Mouse (Mus musculus): ENCODE data around the gene Dpm2. TPM values are rescaled to one million over a fixed set of nuclear protein-coding genes. Genes with fewer than 3 reads are reported as not detected.

Gene Dpm2
- total RNA-seq, 2 experiments from 2014 or later = 35.3 to 82.8 TPM

GRCm38 (mm10) chr2:32608778-32609435 is 38.2 kb downstream of the Dpm2 start:
- peak; percentile 30 for ATAC-seq (ENCODE audit: poor library complexity, severe bottlenecking)

- no peak for ATAC-seq (ENCODE audit: poor library complexity, severe bottlenecking)
Measured at GRCm38 (mm10) chr2:32610610-32611229, 40.1 kb downstream of the Dpm2 start.

- ATAC-seq (ENCODE audit: poor library complexity, severe bottlenecking) = no peak
Measured at GRCm38 (mm10) chr2:32612274-32612673, 41.6 kb downstream of the Dpm2 start.

GRCm38 (mm10) chr2:32617109-32617508 is 46.5 kb downstream of the Dpm2 start:
- no peak for ATAC-seq (ENCODE audit: poor library complexity, severe bottlenecking)

- no peak for ATAC-seq (ENCODE audit: poor library complexity, severe bottlenecking)
Measured at GRCm38 (mm10) chr2:32617601-32618000, 46.9 kb downstream of the Dpm2 start.

- ATAC-seq (ENCODE audit: poor library complexity, severe bottlenecking) = no peak
Measured at GRCm38 (mm10) chr2:32618051-32618450, 47.4 kb downstream of the Dpm2 start.

- no peak for ATAC-seq (ENCODE audit: poor library complexity, severe bottlenecking)
Measured at GRCm38 (mm10) chr2:32620682-32621516, 50.2 kb downstream of the Dpm2 start.

GRCm38 (mm10) chr2:32621517-32621859 is 50.8 kb downstream of the Dpm2 start, which contains the start of gene Ak1:
Ak1 (plus strand) TSS chr2:32621758.
- no peak for ATAC-seq (ENCODE audit: poor library complexity, severe bottlenecking)

Other genes starting within 250 kb of the Dpm2 start
- 56.3 and 67.0 TPM in 2 replicates for gene Ciz1, start 218.5 kb upstream of the Dpm2 start, total RNA-seq (2015)
- gene Ciz1, start 218.5 kb upstream of the Dpm2 start, total RNA-seq (2017) = 66.2 and 81.0 TPM in 2 replicates
- gene Dnm1, start 217.5 kb upstream of the Dpm2 start, total RNA-seq (2015) = 0.47 TPM in 1 of 2 replicates, not detected in the other
- not detected in 2 replicates for gene Dnm1, start 217.5 kb upstream of the Dpm2 start, total RNA-seq (2017)
- gene 1110008P14Rik, start 188.9 kb upstream of the Dpm2 start, total RNA-seq (2015) = 30.4 and 38.4 TPM in 2 replicates
- gene 1110008P14Rik, start 188.9 kb upstream of the Dpm2 start, total RNA-seq (2017) = 29.1 and 32.3 TPM in 2 replicates
- gene Lcn2, start 182.6 kb upstream of the Dpm2 start, total RNA-seq (2015) = 3,591 and 4,679 TPM in 2 replicates
- gene Lcn2, start 182.6 kb upstream of the Dpm2 start, total RNA-seq (2017) = 682 and 1,100 TPM in 2 replicates
- gene Ptges2, start 175.0 kb upstream of the Dpm2 start, total RNA-seq (2015) = 5.0 and 6.7 TPM in 2 replicates
- gene Ptges2, start 175.0 kb upstream of the Dpm2 start, total RNA-seq (2017) = 7.2 and 8.8 TPM in 2 replicates
- gene Naif1, start 120.4 kb upstream of the Dpm2 start, total RNA-seq (2015) = 2.9 and 3.5 TPM in 2 replicates
- gene Naif1, start 120.4 kb upstream of the Dpm2 start, total RNA-seq (2017) = 3.2 and 3.9 TPM in 2 replicates
- gene Slc25a25, start 119.4 kb upstream of the Dpm2 start, total RNA-seq (2015) = 4.6 and 6.9 TPM in 2 replicates
- 8.4 and 10.7 TPM in 2 replicates for gene Slc25a25, start 119.4 kb upstream of the Dpm2 start, total RNA-seq (2017)
- gene Fam102a, start 35.5 kb upstream of the Dpm2 start, total RNA-seq (2015) = 6.5 and 6.6 TPM in 2 replicates
- gene Fam102a, start 35.5 kb upstream of the Dpm2 start, total RNA-seq (2017) = 4.6 and 4.8 TPM in 2 replicates
- gene Pip5kl1, start 3.9 kb downstream of the Dpm2 start, total RNA-seq (2015) = 0.31 TPM in 1 of 2 replicates, not detected in the other
- gene Pip5kl1, start 3.9 kb downstream of the Dpm2 start, total RNA-seq (2017) = not detected in 2 replicates
- gene 9430097D07Rik, start 4.8 kb downstream of the Dpm2 start, total RNA-seq (2015) = not detected in 2 replicates
- not detected in 2 replicates for gene 9430097D07Rik, start 4.8 kb downstream of the Dpm2 start, total RNA-seq (2017)
- 5.8 and 9.2 TPM in 2 replicates for gene St6galnac4, start 16.2 kb downstream of the Dpm2 start, total RNA-seq (2015)
- gene St6galnac4, start 16.2 kb downstream of the Dpm2 start, total RNA-seq (2017) = 8.6 and 12.1 TPM in 2 replicates
- gene St6galnac6, start 28.9 kb downstream of the Dpm2 start, total RNA-seq (2015) = 8.2 and 8.6 TPM in 2 replicates
- gene St6galnac6, start 28.9 kb downstream of the Dpm2 start, total RNA-seq (2017) = 13.1 and 13.3 TPM in 2 replicates
- not detected in 2 replicates for gene Ak1, start 50.9 kb downstream of the Dpm2 start, total RNA-seq (2015)
- not detected in 2 replicates for gene Ak1, start 50.9 kb downstream of the Dpm2 start, total RNA-seq (2017)
- 6.3 and 7.9 TPM in 2 replicates for gene Eng, start 75.7 kb downstream of the Dpm2 start, total RNA-seq (2015)
- 2.0 and 2.2 TPM in 2 replicates for gene Eng, start 75.7 kb downstream of the Dpm2 start, total RNA-seq (2017)
- gene Fpgs, start 133.3 kb downstream of the Dpm2 start, total RNA-seq (2015) = 0.91 and 4.6 TPM in 2 replicates
- gene Fpgs, start 133.3 kb downstream of the Dpm2 start, total RNA-seq (2017) = 2.6 and 3.0 TPM in 2 replicates
- 82.1 and 84.4 TPM in 2 replicates for gene Cdk9, start 142.2 kb downstream of the Dpm2 start, total RNA-seq (2015)
- 73.9 and 79.2 TPM in 2 replicates for gene Cdk9, start 142.2 kb downstream of the Dpm2 start, total RNA-seq (2017)
- gene Sh2d3c, start 150.2 kb downstream of the Dpm2 start, total RNA-seq (2015) = 49.8 and 56.2 TPM in 2 replicates
- gene Sh2d3c, start 150.2 kb downstream of the Dpm2 start, total RNA-seq (2017) = 30.1 and 38.2 TPM in 2 replicates
- gene 6330409D20Rik, start 170.2 kb downstream of the Dpm2 start, total RNA-seq (2015) = not detected in 2 replicates
- not detected in 2 replicates for gene 6330409D20Rik, start 170.2 kb downstream of the Dpm2 start, total RNA-seq (2017)
- gene Tor2a, start 186.4 kb downstream of the Dpm2 start, total RNA-seq (2015) = 19.0 and 24.2 TPM in 2 replicates
- gene Tor2a, start 186.4 kb downstream of the Dpm2 start, total RNA-seq (2017) = 17.7 and 17.8 TPM in 2 replicates
- gene Ttc16, start 204.8 kb downstream of the Dpm2 start, total RNA-seq (2015) = not detected in 2 replicates
- gene Ttc16, start 204.8 kb downstream of the Dpm2 start, total RNA-seq (2017) = not detected in 2 replicates
- gene Ptrh1, start 204.9 kb downstream of the Dpm2 start, total RNA-seq (2015) = 0.57 TPM in 1 of 2 replicates, not detected in the other
- gene Ptrh1, start 204.9 kb downstream of the Dpm2 start, total RNA-seq (2017) = 0.88 and 5.4 TPM in 2 replicates
- gene Cfap157, start 213.6 kb downstream of the Dpm2 start, total RNA-seq (2015) = not detected in 2 replicates
- gene Cfap157, start 213.6 kb downstream of the Dpm2 start, total RNA-seq (2017) = not detected in 2 replicates